Mouse (Mus musculus): ENCODE data around the gene Crb3. TPM values are rescaled to one million over a fixed set of nuclear protein-coding genes. Genes with fewer than 3 reads are reported as not detected.

The Crb3 gene
- polyA plus RNA-seq, 1 experiment from 2014 or later, result 0.72 TPM

DNA sequence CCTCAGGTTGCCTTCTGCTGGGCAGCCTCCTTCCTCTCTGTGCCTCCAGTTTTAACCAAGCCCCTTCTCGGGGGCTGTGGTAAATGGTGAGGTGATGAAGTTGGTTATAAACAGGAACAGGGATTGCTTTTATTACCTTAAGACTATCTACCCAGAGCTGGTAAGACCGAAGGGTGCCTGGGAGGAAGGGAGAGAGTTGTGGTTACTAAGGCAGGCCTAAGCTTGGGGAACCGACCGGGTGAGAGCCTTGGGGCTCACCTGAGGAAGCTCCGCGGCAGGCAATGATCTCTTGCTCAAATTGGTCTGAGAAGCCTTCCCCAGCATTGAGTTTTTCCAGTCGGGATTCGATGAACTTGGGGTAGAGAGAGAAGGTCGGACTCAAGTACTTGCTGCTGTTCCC is 11.4 kb downstream of the Crb3 start:
- no peak overlapping the region for H3K9ac ChIP-seq (ENCODE audit: low read depth, low read length)
- ATAC-seq (replicated peaks; ENCODE audit: insufficient number of reproducible peaks, low FRiP score, low TSS enrichment), result no peak
- H3K4me3 ChIP-seq (ENCODE audit: low read depth, low read length), result no peak overlapping the region
- H3K4me1 ChIP-seq (ENCODE audit: control insufficient read depth, insufficient read depth, low read length), result no peaks in the 10 kb centered on the region
- 11% methylated on average over 9 of the region's 9 CpGs for WGBS (ENCODE audit: insufficient replicate concordance)
- no peak overlapping the region for H3K27ac ChIP-seq (ENCODE audit: low read depth, low read length)
- peaks cover 36% of the 10 kb centered on the region for H3K27me3 ChIP-seq (ENCODE audit: control insufficient read depth, insufficient read depth, low read length)
- H3K9me3 ChIP-seq (replicated peaks; ENCODE audit: control insufficient read depth, low read length), result no peaks in the 10 kb centered on the region
- no peak overlapping the region for H3K4me2 ChIP-seq
- no peaks in the 10 kb centered on the region for H3K36me3 ChIP-seq (ENCODE audit: control insufficient read depth, insufficient read depth, low read length)

DNA sequence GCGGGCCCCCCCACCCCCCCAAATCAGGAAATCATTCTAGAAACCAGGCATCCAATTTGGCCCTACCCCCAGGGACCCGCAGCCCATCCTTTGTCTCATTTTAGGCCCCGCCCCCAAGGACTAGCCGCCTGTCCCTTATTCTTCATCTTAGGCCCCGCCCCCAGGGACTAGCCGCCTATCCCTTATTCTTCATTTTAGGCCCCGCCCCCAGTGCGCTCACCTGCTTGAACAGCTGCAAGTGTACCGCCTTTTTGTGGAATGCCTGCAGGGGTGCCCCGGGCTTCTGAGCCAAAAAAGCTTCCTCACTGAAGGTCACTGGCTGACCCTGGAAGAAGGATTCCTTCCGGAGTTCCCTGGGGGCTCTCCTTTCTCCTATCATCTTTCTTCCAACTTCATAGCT is 11.8 kb downstream of the Crb3 start:
- Histone ChIP-seq H3K9ac (ENCODE audit: low read depth, low read length) (no peak overlapping the region), H3K4me3 (ENCODE audit: low read depth, low read length) (no peak overlapping the region), H3K4me2 (no peak overlapping the region; the same call in 1 of the 2 replicates), H3K4me1 (ENCODE audit: control insufficient read depth, insufficient read depth, low read length) (no peaks in the 10 kb centered on the region), H3K27ac (ENCODE audit: low read depth, low read length) (no peak overlapping the region), H3K9me3 (replicated peaks; ENCODE audit: control insufficient read depth, low read length) (no peaks in the 10 kb centered on the region), H3K27me3 (ENCODE audit: control insufficient read depth, insufficient read depth, low read length) (peaks cover 35% of the 10 kb centered on the region), H3K36me3 (ENCODE audit: control insufficient read depth, insufficient read depth, low read length) (no peaks in the 10 kb centered on the region)
- ATAC-seq (replicated peaks; ENCODE audit: insufficient number of reproducible peaks, low FRiP score, low TSS enrichment), result no peak
- WGBS (ENCODE audit: insufficient replicate concordance), result 6% methylated on average over 11 of the region's 11 CpGs

DNA sequence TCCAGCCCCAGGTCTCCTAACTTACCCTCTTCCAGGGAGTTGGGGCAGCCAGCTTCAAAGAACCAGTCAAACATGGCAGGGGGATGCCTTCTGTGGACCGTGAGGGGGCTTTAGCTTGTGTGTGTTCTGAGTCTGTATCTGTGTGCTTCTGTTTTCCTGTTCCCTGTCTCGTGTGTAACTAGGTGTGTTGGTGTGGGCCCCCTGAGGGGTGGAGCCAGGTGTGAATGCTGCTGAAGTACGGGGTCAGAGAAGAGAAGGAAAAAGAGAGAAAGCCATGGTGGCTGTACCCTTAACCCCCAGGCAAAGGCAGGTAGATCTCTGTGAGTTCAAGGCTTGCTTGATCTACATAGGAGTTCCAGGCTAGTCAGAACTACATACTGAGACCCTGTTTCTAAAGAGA is 18.0 kb downstream of the Crb3 start:
- H3K27me3 ChIP-seq (ENCODE audit: control insufficient read depth, insufficient read depth, low read length), result peaks cover under 1% of the 10 kb centered on the region; the same call in 1 of the 2 replicates
- WGBS (ENCODE audit: insufficient replicate concordance), result 41% methylated on average over 3 of the region's 3 CpGs
- no peak for ATAC-seq (replicated peaks; ENCODE audit: insufficient number of reproducible peaks, low FRiP score, low TSS enrichment)
- no peaks in the 10 kb centered on the region for H3K4me1 ChIP-seq (ENCODE audit: control insufficient read depth, insufficient read depth, low read length)
- H3K4me2 ChIP-seq, result no peak overlapping the region
- no peak overlapping the region for H3K9ac ChIP-seq (ENCODE audit: low read depth, low read length)
- no peak overlapping the region for H3K4me3 ChIP-seq (ENCODE audit: low read depth, low read length)
- no peak overlapping the region for H3K27ac ChIP-seq (ENCODE audit: low read depth, low read length)
- H3K36me3 ChIP-seq (ENCODE audit: control insufficient read depth, insufficient read depth, low read length), result no peaks in the 10 kb centered on the region
- no peaks in the 10 kb centered on the region for H3K9me3 ChIP-seq (replicated peaks; ENCODE audit: control insufficient read depth, low read length)

DNA sequence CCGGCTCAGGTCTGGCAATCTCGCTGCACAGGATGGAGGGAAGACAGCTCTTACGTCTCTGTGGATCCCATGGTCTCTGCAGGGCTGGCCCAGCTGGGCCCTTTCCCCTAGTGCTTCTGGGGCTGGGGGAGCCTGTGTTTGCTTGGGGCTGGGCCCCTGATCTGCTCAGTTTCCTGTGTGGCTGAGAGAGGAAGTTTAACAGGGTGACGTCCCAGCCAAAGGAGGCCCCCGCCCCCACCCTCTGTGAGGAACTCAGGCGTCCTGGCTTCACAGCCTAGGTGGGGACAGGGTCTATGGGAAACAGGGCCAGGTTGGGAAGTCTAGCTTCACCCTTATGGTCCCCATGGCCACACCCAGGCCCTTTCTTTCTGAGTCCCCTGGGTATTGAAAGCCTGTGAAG is 19.4 kb downstream of the Crb3 start, which contains the start of gene Dennd1c:
TSS of gene Dennd1c (minus strand) at position 179 of the 400 bp plus-strand sequence.
- H3K9ac ChIP-seq (ENCODE audit: low read depth, low read length), result 0 out of 2 replicates have a peak within 1 kb of the TSS, but pooled peaks have one; percentile 34
- no peak within 1 kb of the TSS for H3K4me2 ChIP-seq

DNA sequence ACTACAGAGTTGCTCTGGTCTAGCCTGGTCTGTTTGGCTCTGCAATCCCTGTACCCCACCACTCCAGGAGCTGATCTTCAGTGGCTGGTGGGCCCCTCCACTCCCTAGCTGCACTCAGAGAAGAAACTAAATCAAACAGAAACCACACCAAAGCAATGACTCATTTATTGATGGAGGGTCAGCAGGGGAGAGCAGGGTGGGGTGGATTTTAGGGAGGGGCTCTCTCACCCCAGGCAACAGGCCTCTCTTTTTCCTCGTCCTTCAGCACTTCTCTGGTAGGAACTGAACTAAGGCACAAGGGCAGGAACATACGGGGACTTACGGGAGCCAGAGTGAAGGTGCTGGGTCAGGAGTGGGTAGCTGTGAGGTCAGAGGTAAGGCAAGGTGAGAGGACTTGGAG is 21.0 kb downstream of the Crb3 start:
- H3K27ac ChIP-seq (ENCODE audit: low read depth, low read length), result no peak overlapping the region
- no peaks in the 10 kb centered on the region for H3K27me3 ChIP-seq (ENCODE audit: control insufficient read depth, insufficient read depth, low read length)
- no peak overlapping the region for H3K4me2 ChIP-seq
- no peak overlapping the region for H3K9ac ChIP-seq (ENCODE audit: low read depth, low read length)
- no peak overlapping the region for H3K4me3 ChIP-seq (ENCODE audit: low read depth, low read length)
- no peaks in the 10 kb centered on the region for H3K9me3 ChIP-seq (replicated peaks; ENCODE audit: control insufficient read depth, low read length)
- no peak for ATAC-seq (replicated peaks; ENCODE audit: insufficient number of reproducible peaks, low FRiP score, low TSS enrichment)
- H3K4me1 ChIP-seq (ENCODE audit: control insufficient read depth, insufficient read depth, low read length), result no peaks in the 10 kb centered on the region
- 59% methylated on average over 3 of the region's 3 CpGs for WGBS (ENCODE audit: insufficient replicate concordance)
- H3K36me3 ChIP-seq (ENCODE audit: control insufficient read depth, insufficient read depth, low read length), result no peaks in the 10 kb centered on the region

More for the DNA sequence above, 19.4 kb downstream of the Crb3 start, which contains the start of gene Dennd1c:
- no peak within 1 kb of the TSS for H3K27ac ChIP-seq (ENCODE audit: low read depth, low read length)
- H3K27me3 ChIP-seq (ENCODE audit: control insufficient read depth, insufficient read depth, low read length), result no peaks in the 10 kb centered on the region; the same call in 1 of the 2 replicates
- H3K9me3 ChIP-seq (replicated peaks; ENCODE audit: control insufficient read depth, low read length), result no peaks in the 10 kb centered on the region
- 34% methylated on average over 6 of the region's 6 CpGs for WGBS (ENCODE audit: insufficient replicate concordance)
- H3K4me3 ChIP-seq (ENCODE audit: low read depth, low read length), result no peak within 1 kb of the TSS
- no peaks in the 10 kb centered on the region for H3K4me1 ChIP-seq (ENCODE audit: control insufficient read depth, insufficient read depth, low read length)
- no peak for ATAC-seq (replicated peaks; ENCODE audit: insufficient number of reproducible peaks, low FRiP score, low TSS enrichment)
- H3K36me3 ChIP-seq (ENCODE audit: control insufficient read depth, insufficient read depth, low read length), result no peaks in the 10 kb centered on the region

DNA sequence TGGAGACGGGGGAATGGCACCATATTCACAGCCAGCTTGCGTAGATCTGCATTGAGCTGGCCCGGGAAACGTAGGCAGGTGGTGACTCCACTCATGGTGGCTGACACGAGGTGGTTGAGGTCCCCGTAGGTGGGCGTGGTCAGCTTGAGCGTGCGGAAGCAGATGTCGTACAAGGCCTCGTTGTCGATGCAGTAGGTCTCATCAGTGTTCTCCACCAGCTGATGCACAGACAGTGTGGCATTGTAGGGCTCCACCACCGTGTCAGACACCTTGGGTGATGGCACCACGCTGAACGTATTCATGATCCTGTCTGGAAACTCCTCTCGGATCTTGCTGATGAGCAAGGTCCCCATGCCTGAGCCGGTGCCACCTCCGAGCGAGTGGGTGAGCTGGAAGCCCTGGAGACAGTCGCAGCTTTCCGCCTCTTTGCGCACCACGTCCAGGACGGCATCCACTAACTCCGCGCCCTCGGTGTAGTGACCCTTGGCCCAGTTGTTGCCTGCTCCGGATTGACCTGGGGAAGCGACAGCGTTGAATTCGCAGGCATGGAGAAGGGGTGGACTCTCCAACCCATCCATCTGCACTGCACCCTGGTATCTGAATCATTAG is 22.4 kb downstream of the Crb3 start:
- H3K4me1 ChIP-seq (ENCODE audit: control insufficient read depth, insufficient read depth, low read length), result no peaks in the 10 kb centered on the region
- no peaks in the 10 kb centered on the region for H3K36me3 ChIP-seq (ENCODE audit: control insufficient read depth, insufficient read depth, low read length)
- 88% methylated on average over 31 of the region's 31 CpGs for WGBS (ENCODE audit: insufficient replicate concordance)
- no peak overlapping the region for H3K4me2 ChIP-seq
- H3K9me3 ChIP-seq (replicated peaks; ENCODE audit: control insufficient read depth, low read length), result no peaks in the 10 kb centered on the region
- no peak overlapping the region for H3K4me3 ChIP-seq (ENCODE audit: low read depth, low read length)
- no peak for ATAC-seq (replicated peaks; ENCODE audit: insufficient number of reproducible peaks, low FRiP score, low TSS enrichment)
- no peaks in the 10 kb centered on the region for H3K27me3 ChIP-seq (ENCODE audit: control insufficient read depth, insufficient read depth, low read length)
- no peak overlapping the region for H3K9ac ChIP-seq (ENCODE audit: low read depth, low read length)
- no peak overlapping the region for H3K27ac ChIP-seq (ENCODE audit: low read depth, low read length)

DNA sequence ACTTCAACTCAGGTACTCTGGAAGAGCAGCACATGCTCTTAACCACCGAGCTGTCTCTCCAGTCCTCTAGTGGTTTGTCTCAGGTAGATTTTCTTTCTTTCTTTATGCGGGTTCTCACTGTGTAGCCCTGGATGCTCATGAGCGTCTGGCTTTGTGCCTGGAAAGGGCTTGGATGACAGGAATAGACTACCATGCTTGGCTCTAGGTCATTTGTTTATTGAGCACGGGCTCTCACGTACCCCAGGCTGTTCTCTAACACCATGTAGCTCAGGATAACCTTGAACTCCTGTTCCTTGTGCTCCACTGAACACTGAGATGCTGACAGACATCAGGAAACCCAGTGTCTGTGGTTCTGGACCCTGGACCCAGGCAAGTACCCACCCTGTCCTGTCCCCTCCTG is 23.6 kb downstream of the Crb3 start:
- Histone ChIP-seq H3K27me3 (ENCODE audit: control insufficient read depth, insufficient read depth, low read length) (peaks cover 8% of the 10 kb centered on the region), H3K36me3 (ENCODE audit: control insufficient read depth, insufficient read depth, low read length) (no peaks in the 10 kb centered on the region), H3K4me3 (ENCODE audit: low read depth, low read length) (no peak overlapping the region), H3K27ac (ENCODE audit: low read depth, low read length) (no peak overlapping the region), H3K9me3 (replicated peaks; ENCODE audit: control insufficient read depth, low read length) (no peaks in the 10 kb centered on the region), H3K4me1 (ENCODE audit: control insufficient read depth, insufficient read depth, low read length) (peaks cover 8% of the 10 kb centered on the region; the same call in 1 of the 2 replicates), H3K4me2 (no peak overlapping the region), H3K9ac (ENCODE audit: low read depth, low read length) (no peak overlapping the region)
- no peak for ATAC-seq (replicated peaks; ENCODE audit: insufficient number of reproducible peaks, low FRiP score, low TSS enrichment)
- WGBS (ENCODE audit: insufficient replicate concordance), result 75% methylated on average over 5 of the region's 5 CpGs

DNA sequence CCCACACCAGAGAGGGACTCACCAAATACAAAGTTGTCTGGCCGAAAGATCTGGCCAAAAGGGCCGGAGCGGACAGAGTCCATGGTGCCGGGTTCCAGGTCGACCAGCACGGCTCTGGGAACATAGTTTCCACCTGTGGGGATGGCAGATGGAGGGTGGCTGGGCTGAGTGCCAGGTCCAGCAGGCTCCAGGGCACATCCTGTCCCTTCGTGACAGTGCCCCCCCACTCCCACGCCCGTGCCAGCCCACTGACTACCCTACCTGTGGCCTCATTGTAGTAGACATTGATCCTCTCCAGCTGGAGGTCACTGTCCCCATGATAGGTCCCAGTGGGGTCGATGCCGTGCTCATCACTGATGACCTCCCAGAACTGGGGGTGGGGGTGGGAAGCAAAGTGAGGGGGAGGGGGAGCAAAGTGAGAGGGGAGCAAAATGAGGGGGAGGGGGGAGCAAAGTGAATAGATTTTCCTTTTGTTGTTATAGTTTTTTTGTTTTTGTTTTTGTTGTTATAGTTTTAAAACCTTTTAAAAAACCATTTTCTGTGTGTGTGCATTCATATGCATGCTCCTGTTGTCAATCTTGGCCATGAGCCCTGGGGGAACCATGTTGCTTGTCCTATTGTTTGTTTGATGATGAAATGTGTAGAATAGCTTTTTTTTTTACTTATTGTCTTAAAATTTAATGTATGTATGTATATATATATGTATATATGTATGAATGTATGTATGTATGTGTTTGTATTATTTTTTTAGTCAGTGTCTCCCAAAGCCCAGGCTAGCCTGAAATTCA is 27.3 kb downstream of the Crb3 start:
- no peak overlapping the region for H3K9ac ChIP-seq (ENCODE audit: low read depth, low read length)
- ATAC-seq (replicated peaks; ENCODE audit: insufficient number of reproducible peaks, low FRiP score, low TSS enrichment), result no peak
- peaks cover 8% of the 10 kb centered on the region; the same call in 1 of the 2 replicates for H3K4me1 ChIP-seq (ENCODE audit: control insufficient read depth, insufficient read depth, low read length)
- H3K4me2 ChIP-seq, result no peak overlapping the region
- no peak overlapping the region for H3K4me3 ChIP-seq (ENCODE audit: low read depth, low read length)
- no peaks in the 10 kb centered on the region for H3K9me3 ChIP-seq (replicated peaks; ENCODE audit: control insufficient read depth, low read length)
- H3K27ac ChIP-seq (ENCODE audit: low read depth, low read length), result no peak overlapping the region
- no peaks in the 10 kb centered on the region for H3K36me3 ChIP-seq (ENCODE audit: control insufficient read depth, insufficient read depth, low read length)
- WGBS (ENCODE audit: insufficient replicate concordance), result 81% methylated on average over 11 of the region's 11 CpGs
- H3K27me3 ChIP-seq (ENCODE audit: control insufficient read depth, insufficient read depth, low read length), result peaks cover 19% of the 10 kb centered on the region

Measured in heart, embryonic 11.5 days (tissue).